Mouse (Mus musculus): ENCODE measurements around the gene Gstp3. TPM values are rescaled to one million over a fixed set of nuclear protein-coding genes. Genes with fewer than 3 reads are reported as not detected.
"Not testable (repeated sequence)": the region's sequence is repeated elsewhere in the genome, so short reads cannot be mapped to it uniquely, and the experiment has no call there.

Gstp3 gene
- total and polyA plus RNA-seq, 3 experiments = 9.3 to 38.1 (median 24.6) TPM

- Histone ChIP-seq H3K9me3 (replicated peaks) (no peaks in the 10 kb centered on the region), H3K4me3 (ENCODE audit: low read depth, low read length) (no peak overlapping the region), H3K36me3 (replicated peaks) (no peaks in the 10 kb centered on the region), H3K4me1 (ENCODE audit: insufficient read depth, low read depth, low read length) (peaks cover 2% of the 10 kb centered on the region; the same call in 1 of the 2 replicates), H3K27me3 (ENCODE audit: insufficient read depth, low read length) (peaks cover 41% of the 10 kb centered on the region)
- ATAC-seq (ENCODE audit: extremely low read depth, insufficient number of reproducible peaks, low FRiP score, poor library complexity, severe bottlenecking) (no peak), DNase-seq (ENCODE audit: low spot score) (no peak)
- TF ChIP-seq CTCF (IDR thresholded peaks at IDR 0.05; ENCODE audit: low read depth, low read length) (no peak), POLR2AphosphoS5 (IDR thresholded peaks at IDR 0.05; ENCODE audit: insufficient replicate concordance, low read depth, low read length) (no peak), GATA2 (IDR thresholded peaks at IDR 0.05; ENCODE audit: borderline replicate concordance, low read depth, low read length) (no peak), TAL1 (conservative IDR thresholded peaks at IDR 0.05; ENCODE audit: low read depth, low read length) (no peak), GATA1 (IDR thresholded peaks at IDR 0.05; ENCODE audit: borderline replicate concordance, low read length) (no peak)
Observed at GRCm38 (mm10) chr19:4070756-4071155, 11.4 kb upstream of the Gstp3 start.

GRCm38 (mm10) chr19:4070311-4070710 is 10.9 kb upstream of the Gstp3 start:
- peaks cover 38% of the 10 kb centered on the region for H3K27me3 ChIP-seq (ENCODE audit: insufficient read depth, low read length)
- peaks cover 2% of the 10 kb centered on the region; the same call in 1 of the 2 replicates for H3K4me1 ChIP-seq (ENCODE audit: insufficient read depth, low read depth, low read length)
- TF ChIP-seq GATA1 (IDR thresholded peaks at IDR 0.05; ENCODE audit: borderline replicate concordance, low read length) (no peak), POLR2AphosphoS5 (IDR thresholded peaks at IDR 0.05; ENCODE audit: insufficient replicate concordance, low read depth, low read length) (no peak), TAL1 (conservative IDR thresholded peaks at IDR 0.05; ENCODE audit: low read depth, low read length) (no peak)
- H3K36me3 ChIP-seq (replicated peaks) = no peaks in the 10 kb centered on the region
- no peak overlapping the region for H3K4me3 ChIP-seq (ENCODE audit: low read depth, low read length)
- DNase-seq (ENCODE audit: low spot score) (no peak), ATAC-seq (ENCODE audit: extremely low read depth, insufficient number of reproducible peaks, low FRiP score, poor library complexity, severe bottlenecking) (no peak)
- H3K9me3 ChIP-seq (replicated peaks) = no peaks in the 10 kb centered on the region

GRCm38 (mm10) chr19:4068717-4069410 is 9.5 kb upstream of the Gstp3 start:
- Histone ChIP-seq H3K36me3 (replicated peaks) (no peaks in the 10 kb centered on the region), H3K9me3 (replicated peaks) (no peaks in the 10 kb centered on the region), H3K27me3 (ENCODE audit: insufficient read depth, low read length) (peaks cover 37% of the 10 kb centered on the region), H3K4me3 (ENCODE audit: low read depth, low read length) (no peak overlapping the region), H3K4me1 (ENCODE audit: insufficient read depth, low read depth, low read length) (peaks cover 2% of the 10 kb centered on the region; the same call in 1 of the 2 replicates)
- TF ChIP-seq TAL1 (conservative IDR thresholded peaks at IDR 0.05; ENCODE audit: low read depth, low read length) (no peak), CTCF (IDR thresholded peaks at IDR 0.05; ENCODE audit: low read depth, low read length) (no peak), GATA1 (IDR thresholded peaks at IDR 0.05; ENCODE audit: borderline replicate concordance, low read length) (no peak), POLR2AphosphoS5 (IDR thresholded peaks at IDR 0.05; ENCODE audit: insufficient replicate concordance, low read depth, low read length) (no peak), GATA2 (IDR thresholded peaks at IDR 0.05; ENCODE audit: borderline replicate concordance, low read depth, low read length) (no peak)
- DNase-seq (ENCODE audit: low spot score) = no peak
- no peak for ATAC-seq (ENCODE audit: extremely low read depth, insufficient number of reproducible peaks, low FRiP score, poor library complexity, severe bottlenecking)

GRCm38 (mm10) chr19:4068242-4068641 is 8.9 kb upstream of the Gstp3 start:
- not testable (repeated sequence) for H3K4me1 ChIP-seq (ENCODE audit: insufficient read depth, low read depth, low read length); H3K9me3 ChIP-seq (replicated peaks); H3K36me3 ChIP-seq (replicated peaks); ATAC-seq (ENCODE audit: extremely low read depth, insufficient number of reproducible peaks, low FRiP score, poor library complexity, severe bottlenecking); DNase-seq (ENCODE audit: low spot score); H3K4me3 ChIP-seq (ENCODE audit: low read depth, low read length)
- peaks cover 32% of the 10 kb centered on the region for H3K27me3 ChIP-seq (ENCODE audit: insufficient read depth, low read length)

- H3K36me3 ChIP-seq (replicated peaks) = no peaks in the 10 kb centered on the region
- no peaks in the 10 kb centered on the region for H3K9me3 ChIP-seq (replicated peaks)
- no peak for ATAC-seq (ENCODE audit: extremely low read depth, insufficient number of reproducible peaks, low FRiP score, poor library complexity, severe bottlenecking)
- no peak for TF ChIP-seq POLR2AphosphoS5 (IDR thresholded peaks at IDR 0.05; ENCODE audit: insufficient replicate concordance, low read depth, low read length)
- TF ChIP-seq CTCF (IDR thresholded peaks at IDR 0.05; ENCODE audit: low read depth, low read length) = no peak
- TF ChIP-seq GATA1 (IDR thresholded peaks at IDR 0.05; ENCODE audit: borderline replicate concordance, low read length) = no peak
- H3K4me3 ChIP-seq (ENCODE audit: low read depth, low read length) = no peak overlapping the region
- H3K4me1 ChIP-seq (ENCODE audit: insufficient read depth, low read depth, low read length) = peaks cover 2% of the 10 kb centered on the region; the same call in 1 of the 2 replicates
- peaks cover 30% of the 10 kb centered on the region for H3K27me3 ChIP-seq (ENCODE audit: insufficient read depth, low read length)
- no peak for DNase-seq (ENCODE audit: low spot score)
Observed at GRCm38 (mm10) chr19:4066877-4067276, 7.5 kb upstream of the Gstp3 start.

- TF ChIP-seq TAL1 (conservative IDR thresholded peaks at IDR 0.05; ENCODE audit: low read depth, low read length) (no peak), POLR2AphosphoS5 (IDR thresholded peaks at IDR 0.05; ENCODE audit: insufficient replicate concordance, low read depth, low read length) (no peak), GATA1 (IDR thresholded peaks at IDR 0.05; ENCODE audit: borderline replicate concordance, low read length) (no peak), CTCF (IDR thresholded peaks at IDR 0.05; ENCODE audit: low read depth, low read length) (no peak), GATA2 (IDR thresholded peaks at IDR 0.05; ENCODE audit: borderline replicate concordance, low read depth, low read length) (no peak)
- peaks cover 2% of the 10 kb centered on the region; the same call in 1 of the 2 replicates for H3K4me1 ChIP-seq (ENCODE audit: insufficient read depth, low read depth, low read length)
- H3K9me3 ChIP-seq (replicated peaks) = no peaks in the 10 kb centered on the region
- H3K4me3 ChIP-seq (ENCODE audit: low read depth, low read length) = no peak overlapping the region
- no peak for DNase-seq (ENCODE audit: low spot score)
- no peak for ATAC-seq (ENCODE audit: extremely low read depth, insufficient number of reproducible peaks, low FRiP score, poor library complexity, severe bottlenecking)
- peaks cover 27% of the 10 kb centered on the region for H3K27me3 ChIP-seq (ENCODE audit: insufficient read depth, low read length)
- no peaks in the 10 kb centered on the region for H3K36me3 ChIP-seq (replicated peaks)
Observed at GRCm38 (mm10) chr19:4066280-4066679, 6.9 kb upstream of the Gstp3 start.

GRCm38 (mm10) chr19:4064501-4064900 is 5.1 kb upstream of the Gstp3 start:
- not testable (repeated sequence) for H3K4me1 ChIP-seq (ENCODE audit: insufficient read depth, low read depth, low read length); H3K36me3 ChIP-seq (replicated peaks); H3K9me3 ChIP-seq (replicated peaks); H3K4me3 ChIP-seq (ENCODE audit: low read depth, low read length); ATAC-seq (ENCODE audit: extremely low read depth, insufficient number of reproducible peaks, low FRiP score, poor library complexity, severe bottlenecking); DNase-seq (ENCODE audit: low spot score)
- H3K27me3 ChIP-seq (ENCODE audit: insufficient read depth, low read length) = peaks cover 21% of the 10 kb centered on the region

- not testable (repeated sequence) for H3K9me3 ChIP-seq (replicated peaks); ATAC-seq (ENCODE audit: extremely low read depth, insufficient number of reproducible peaks, low FRiP score, poor library complexity, severe bottlenecking); H3K4me3 ChIP-seq (ENCODE audit: low read depth, low read length); DNase-seq (ENCODE audit: low spot score); H3K36me3 ChIP-seq (replicated peaks)
- Histone ChIP-seq H3K27me3 (ENCODE audit: insufficient read depth, low read length) (peaks cover 11% of the 10 kb centered on the region), H3K4me1 (ENCODE audit: insufficient read depth, low read depth, low read length) (peaks cover 16% of the 10 kb centered on the region)
Observed at GRCm38 (mm10) chr19:4063357-4063756, 4.0 kb upstream of the Gstp3 start.

All from G1E (cell line).